Mouse (Mus musculus) frontal cortex, postnatal 10 days (tissue): ENCODE measurements around the gene Zfp69.

Experiments used
- DNase-seq, 2 experiments: peaks; one replicate each; pipeline ENCODE4 v3.0.0; 2022; ENCODE audit warnings: low spot score in 2 of 2, mixed read lengths in 1 of 2

Gene Zfp69

GRCm38 (mm10) chr4:120951428-120951973 lies at the start of gene Zfp69:
TSS of gene Zfp69 (minus strand) at chr4:120951699.
- peak; percentile 74 to 85 for DNase-seq

GRCm38 (mm10) chr4:121001042-121001441 lies 49.5 kb upstream of the Zfp69 start:
- DNase-seq: no peak

- no peak for DNase-seq
These were observed 44.4 kb upstream of the Zfp69 start for GRCm38 (mm10) chr4:120995911-120996310.

GRCm38 (mm10) chr4:120993025-120993424 lies 41.5 kb upstream of the Zfp69 start:
- DNase-seq: no peak

- DNase-seq: no peak
These were observed 40.8 kb upstream of the Zfp69 start for GRCm38 (mm10) chr4:120992284-120992683.

- no peak for DNase-seq
These were observed 35.8 kb upstream of the Zfp69 start for GRCm38 (mm10) chr4:120987319-120987718.

GRCm38 (mm10) chr4:120986446-120986845 lies 34.9 kb upstream of the Zfp69 start:
- DNase-seq: no peak

GRCm38 (mm10) chr4:120978221-120978620 lies 26.7 kb upstream of the Zfp69 start:
- no peak for DNase-seq

GRCm38 (mm10) chr4:120975428-120975734 lies 23.9 kb upstream of the Zfp69 start:
- no peak for DNase-seq

GRCm38 (mm10) chr4:120974711-120975427 lies 23.4 kb upstream of the Zfp69 start:
- no peak for DNase-seq

- DNase-seq: no peak
These were observed 20.3 kb upstream of the Zfp69 start for GRCm38 (mm10) chr4:120971842-120972241.

- DNase-seq: peak in 1 of 2 experiments; percentile 44
These were observed 18.1 kb upstream of the Zfp69 start for GRCm38 (mm10) chr4:120969382-120970146.

- DNase-seq: no peak
These were observed 17.0 kb upstream of the Zfp69 start for GRCm38 (mm10) chr4:120968486-120968885.

- DNase-seq: no peak
These were observed 4.1 kb upstream of the Zfp69 start for GRCm38 (mm10) chr4:120955586-120955985.

GRCm38 (mm10) chr4:120953667-120954066 lies 2.2 kb upstream of the Zfp69 start:
- DNase-seq: no peak

- DNase-seq: no peak
These were observed 1.5 kb upstream of the Zfp69 start for GRCm38 (mm10) chr4:120953038-120953437.

GRCm38 (mm10) chr4:120952163-120952562 lies 664 bp upstream of the Zfp69 start:
- no peak for DNase-seq

GRCm38 (mm10) chr4:120950763-120951427 lies 604 bp downstream of the Zfp69 start:
- DNase-seq: no peak

GRCm38 (mm10) chr4:120948938-120949337 lies 2.6 kb downstream of the Zfp69 start:
- no peak for DNase-seq

- no peak for DNase-seq
These were observed 16.5 kb downstream of the Zfp69 start for GRCm38 (mm10) chr4:120935006-120935405.

GRCm38 (mm10) chr4:120930736-120931135 lies 20.8 kb downstream of the Zfp69 start:
- no peak for DNase-seq

- DNase-seq: no peak
These were observed 22.8 kb downstream of the Zfp69 start for GRCm38 (mm10) chr4:120928686-120929085.
